Mouse (Mus musculus) myocyte (in vitro differentiated cells): ENCODE data around the gene Inka2.

Experiments
- MAX ChIP-seq: IDR thresholded peaks from one replicate; pipeline ENCODE4 v1.6.1; 2011; ENCODE audit warnings: low read depth, mild to moderate bottlenecking, control low read depth
- POLR2A ChIP-seq: IDR thresholded peaks from one replicate; pipeline ENCODE4 v1.6.1; 2011; ENCODE audit warnings: low read depth, mild to moderate bottlenecking, control low read depth, moderate library complexity; ENCODE audit not compliant: insufficient read length
- POLR2AphosphoS2 ChIP-seq: IDR thresholded peaks from one replicate; pipeline ENCODE4 v1.6.1; 2011; ENCODE audit warnings: low read depth, control low read depth; ENCODE audit not compliant: insufficient read length
- REST ChIP-seq: IDR thresholded peaks from one replicate; pipeline ENCODE4 v1.6.1; 2011; ENCODE audit warnings: mild to moderate bottlenecking, control low read depth, moderate library complexity; ENCODE audit not compliant: insufficient read depth, insufficient read length
- TCF12 ChIP-seq: IDR thresholded peaks from one replicate; pipeline ENCODE4 v1.6.1; 2011; ENCODE audit warnings: mild to moderate bottlenecking, control low read depth; ENCODE audit not compliant: poor library complexity, insufficient read depth, severe bottlenecking
- TCF3 ChIP-seq: IDR thresholded peaks from one replicate; pipeline ENCODE4 v1.6.1; 2011; ENCODE audit warnings: low read depth, control low read depth; ENCODE audit not compliant: insufficient read length
- USF1 ChIP-seq: IDR thresholded peaks from one replicate; pipeline ENCODE4 v1.6.1; 2011; ENCODE audit warnings: low read depth, mild to moderate bottlenecking, control low read depth, moderate library complexity

DNA sequence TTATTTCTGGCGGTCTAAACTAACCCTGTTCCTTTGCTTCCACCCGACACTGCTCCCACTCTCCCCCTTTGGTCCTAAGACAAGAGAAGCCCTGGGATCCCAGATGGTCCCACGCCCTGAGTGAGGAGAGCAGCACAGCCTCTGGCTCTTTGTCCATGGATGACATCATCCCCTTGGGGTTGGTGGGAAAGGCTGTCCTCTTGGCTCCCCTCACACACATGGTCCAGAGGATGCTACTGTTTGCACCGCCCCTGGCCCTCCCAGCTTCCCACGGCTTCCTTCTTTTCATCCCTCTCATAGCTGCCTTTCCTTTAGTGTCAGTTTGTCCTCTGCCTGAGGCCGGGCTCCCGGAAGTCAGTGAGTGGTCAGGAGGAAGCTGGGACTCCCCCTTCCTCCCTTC lies 7.3 kb downstream of the Inka2 start:
- TF ChIP-seq POLR2AphosphoS2 (no peak), POLR2A (no peak), TCF3 (no peak), USF1 (no peak), REST (no peak), MAX (no peak), TCF12 (no peak)
